Mouse (Mus musculus) neural tube, embryonic 10.5 days (tissue): ENCODE measurements around the gene Egfl6.
"Not testable (repeated sequence)": the region's sequence is repeated elsewhere in the genome, so short reads cannot be mapped to it uniquely, and the experiment has no call there.

Source experiments
- DNase-seq: peaks from one replicate; pipeline ENCODE4 v3.0.0-alpha.2; 2017; ENCODE audit warnings: low spot score; ENCODE audit errors: extremely low spot score

Gene Egfl6

GRCm38 (mm10) chrX:166518345-166518744, 67.2 kb downstream of the Egfl6 start, which contains the start of gene Tceanc:
TSS of gene Tceanc (minus strand) at chrX:166518567.
- no peak for DNase-seq

DNA sequence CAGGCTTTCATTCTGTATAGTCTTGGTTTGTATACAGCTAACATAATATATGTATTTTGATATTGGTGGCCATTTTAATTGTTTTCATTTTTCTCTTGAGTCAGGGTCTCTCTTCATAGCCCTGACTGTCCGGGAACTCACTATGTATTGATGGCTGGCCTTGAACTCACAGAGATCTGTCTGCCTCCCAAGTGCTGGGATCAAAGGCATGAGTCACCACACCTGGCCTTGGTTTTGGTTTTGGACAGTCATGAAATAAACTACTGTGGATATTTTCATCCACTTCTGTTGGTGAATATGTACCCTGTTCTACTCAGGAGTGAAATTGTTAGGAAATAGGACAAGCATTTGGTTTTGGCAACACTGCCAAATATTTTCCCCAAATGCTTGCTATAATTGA, 68.9 kb downstream of the Egfl6 start:
- DNase-seq: no peak

- no peak for DNase-seq
Observed at GRCm38 (mm10) chrX:166515923-166516322, 69.6 kb downstream of the Egfl6 start.

DNA sequence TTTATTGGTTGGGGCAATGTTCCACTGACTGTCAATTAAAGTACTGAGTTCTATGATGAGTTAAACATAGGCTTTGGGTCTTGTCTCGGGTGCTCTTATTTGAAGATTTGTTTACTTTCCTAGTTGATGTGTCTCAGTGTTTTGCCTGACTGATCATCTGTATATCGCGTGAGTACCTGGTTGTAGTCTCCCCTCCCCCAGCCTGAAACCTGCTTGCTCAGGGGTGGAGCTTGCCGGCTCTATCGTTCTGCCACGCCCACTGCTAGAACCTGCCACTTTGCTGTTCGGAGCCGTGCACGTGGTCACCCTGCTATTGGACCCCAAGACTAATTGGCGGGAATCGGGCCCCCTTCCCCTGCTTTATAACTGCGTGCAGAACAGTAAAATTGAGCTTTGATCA, 71.5 kb downstream of the Egfl6 start:
- DNase-seq: not testable (repeated sequence)

- no peak for DNase-seq
Observed at GRCm38 (mm10) chrX:166512071-166512470, 73.4 kb downstream of the Egfl6 start.

DNA sequence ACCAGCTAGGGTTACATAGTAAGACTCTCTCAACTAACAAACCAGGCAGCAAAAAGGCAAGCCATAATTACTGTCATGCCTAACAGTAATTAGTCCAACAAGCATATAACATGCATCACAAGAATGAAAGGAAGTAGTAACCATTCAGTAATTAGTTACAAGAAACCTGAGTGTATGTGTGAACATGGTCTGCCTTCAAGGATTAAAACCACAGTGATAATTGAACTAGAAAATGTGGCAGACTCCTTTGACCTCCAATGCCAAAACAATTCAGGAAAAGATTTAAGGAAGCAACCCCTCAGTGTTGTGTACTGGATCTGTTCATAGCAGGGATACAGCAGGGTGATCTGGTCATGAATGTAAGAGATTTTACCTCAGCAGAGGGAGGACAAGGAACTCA, 74.4 kb downstream of the Egfl6 start:
- no peak for DNase-seq

GRCm38 (mm10) chrX:166509761-166510738, 75.5 kb downstream of the Egfl6 start:
- peak; percentile 84 for DNase-seq

DNA sequence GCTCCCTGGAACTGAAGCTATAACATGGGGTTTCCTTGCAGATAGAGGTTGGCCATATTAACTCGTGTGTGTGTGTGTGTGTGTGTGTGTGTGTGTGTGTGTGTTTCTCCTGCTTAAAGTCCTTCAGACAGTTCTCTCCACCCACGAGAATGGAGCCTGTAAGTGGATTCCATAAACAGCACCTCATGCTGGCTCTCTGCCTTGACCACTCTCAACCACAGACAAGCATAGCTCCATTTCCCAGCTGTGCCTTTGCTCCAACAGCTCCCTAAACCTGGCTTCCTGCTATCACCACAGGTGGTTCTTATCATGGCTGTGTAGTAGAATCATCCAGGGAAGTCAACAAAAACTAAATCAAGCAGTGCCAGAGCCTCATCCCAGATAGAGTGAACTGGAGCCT, 81.1 kb downstream of the Egfl6 start:
- no peak for DNase-seq

DNA sequence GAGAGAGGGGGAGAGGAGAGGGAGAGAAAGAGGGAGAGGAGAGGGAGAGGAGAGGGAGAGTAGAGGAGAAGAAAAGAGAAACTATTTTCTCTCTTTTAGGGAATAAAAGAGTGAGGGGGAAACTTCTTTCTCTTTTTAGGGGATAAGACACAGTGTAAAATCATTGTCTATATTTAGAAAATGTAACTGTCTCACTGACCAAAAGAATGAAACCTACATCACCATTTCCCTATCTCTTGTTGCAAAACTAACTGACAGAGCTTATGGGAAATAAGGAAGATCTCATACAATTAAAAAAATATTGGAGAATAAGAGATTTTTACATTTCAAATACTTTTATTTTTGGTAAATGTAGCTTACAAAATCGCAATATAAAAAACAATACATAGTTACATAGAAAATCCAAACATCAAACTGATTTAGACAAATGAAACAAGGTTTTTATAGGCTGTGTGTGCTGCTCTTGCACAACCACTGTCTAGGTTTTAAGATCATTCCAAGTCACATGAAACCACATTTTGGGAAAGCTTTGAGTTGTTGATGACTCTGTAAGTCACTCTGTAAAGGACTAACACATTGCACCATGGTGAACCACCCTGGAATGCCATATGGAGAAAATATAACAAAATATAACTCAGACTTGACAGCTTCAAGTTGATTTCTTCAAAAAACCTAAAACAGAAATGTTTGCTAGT, 85.9 kb downstream of the Egfl6 start:
- no peak for DNase-seq

DNA sequence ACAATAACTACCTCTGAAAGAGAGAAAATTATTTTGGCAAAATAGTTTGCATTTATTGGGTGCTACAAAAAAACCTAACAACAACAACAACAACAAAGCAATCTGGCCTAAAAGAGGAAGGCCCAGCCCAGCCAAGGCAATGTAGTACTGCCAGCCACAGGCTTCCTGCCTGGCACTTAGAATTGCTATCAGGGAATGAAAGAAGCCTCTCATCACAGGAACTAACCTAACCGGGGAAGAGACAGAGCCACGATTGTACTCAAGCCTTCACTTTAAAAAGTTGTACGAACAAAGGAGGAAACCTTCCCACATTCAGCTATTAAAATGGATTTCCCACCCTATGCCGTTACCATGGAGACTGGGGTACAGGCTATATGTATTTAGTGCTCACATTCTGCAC, 87.7 kb downstream of the Egfl6 start:
- no peak for DNase-seq

- no peak for DNase-seq
Observed at GRCm38 (mm10) chrX:166495052-166495451, 90.5 kb downstream of the Egfl6 start.

- peak; percentile 88 for DNase-seq
Observed at GRCm38 (mm10) chrX:166479365-166479983, 106.0 kb downstream of the Egfl6 start, which contains the start of gene Rab9. TSS of gene Rab9 (minus strand) at chrX:166479867.

GRCm38 (mm10) chrX:166478631-166479364, 106.7 kb downstream of the Egfl6 start:
- no peak for DNase-seq

GRCm38 (mm10) chrX:166477393-166477792, 108.1 kb downstream of the Egfl6 start:
- DNase-seq: no peak
